Mouse (Mus musculus): ENCODE measurements around the gene Gata2.
A peak's percentile ranks its signal among the peaks of the same experiment; 100 is the strongest.
"Not testable (repeated sequence)": the region's sequence is repeated elsewhere in the genome, so short reads cannot be mapped to it uniquely, and the experiment has no call there.

Gata2 gene

GRCm38 (mm10) chr6:88193433-88194052 lies at the start of gene Gata2:
Gene Gata2, plus strand, starts transcription at chr6:88193891.
- no peak for DNase-seq (ENCODE audit: low spot score)

- DNase-seq (ENCODE audit: low spot score), result no peak
Measured at GRCm38 (mm10) chr6:88145793-88146192, 47.9 kb upstream of the Gata2 start.

- no peak for DNase-seq (ENCODE audit: low spot score)
Measured at GRCm38 (mm10) chr6:88146576-88146975, 47.1 kb upstream of the Gata2 start.

- peak; percentile 58 for DNase-seq (ENCODE audit: low spot score)
Measured at GRCm38 (mm10) chr6:88147411-88148003, 46.2 kb upstream of the Gata2 start.

- DNase-seq (ENCODE audit: low spot score), result no peak
Measured at GRCm38 (mm10) chr6:88151335-88151734, 42.4 kb upstream of the Gata2 start.

- DNase-seq (ENCODE audit: low spot score), result no peak
Measured at GRCm38 (mm10) chr6:88152127-88152705, 41.5 kb upstream of the Gata2 start.

GRCm38 (mm10) chr6:88152979-88153378 lies 40.7 kb upstream of the Gata2 start:
- no peak for DNase-seq (ENCODE audit: low spot score)

GRCm38 (mm10) chr6:88155614-88156013 lies 38.1 kb upstream of the Gata2 start:
- DNase-seq (ENCODE audit: low spot score), result not testable (repeated sequence)

- no peak for DNase-seq (ENCODE audit: low spot score)
Measured at GRCm38 (mm10) chr6:88158790-88159189, 34.9 kb upstream of the Gata2 start.

- no peak for DNase-seq (ENCODE audit: low spot score)
Measured at GRCm38 (mm10) chr6:88166054-88166453, 27.6 kb upstream of the Gata2 start.

- no peak for DNase-seq (ENCODE audit: low spot score)
Measured at GRCm38 (mm10) chr6:88174191-88174590, 19.5 kb upstream of the Gata2 start.

GRCm38 (mm10) chr6:88174676-88175075 lies 19.0 kb upstream of the Gata2 start:
- DNase-seq (ENCODE audit: low spot score), result no peak

- no peak for DNase-seq (ENCODE audit: low spot score)
Measured at GRCm38 (mm10) chr6:88184671-88185070, 9.0 kb upstream of the Gata2 start.

GRCm38 (mm10) chr6:88188148-88188547 lies 5.5 kb upstream of the Gata2 start:
- DNase-seq (ENCODE audit: low spot score), result no peak

GRCm38 (mm10) chr6:88189312-88190042 lies 4.2 kb upstream of the Gata2 start:
- peak; percentile 66 for DNase-seq (ENCODE audit: low spot score)

GRCm38 (mm10) chr6:88190043-88190309 lies 3.7 kb upstream of the Gata2 start:
- no peak for DNase-seq (ENCODE audit: low spot score)

- no peak for DNase-seq (ENCODE audit: low spot score)
Measured at GRCm38 (mm10) chr6:88190310-88191023, 3.2 kb upstream of the Gata2 start.

GRCm38 (mm10) chr6:88191024-88191365 lies 2.7 kb upstream of the Gata2 start:
- DNase-seq (ENCODE audit: low spot score), result no peak

GRCm38 (mm10) chr6:88191411-88192070 lies 2.1 kb upstream of the Gata2 start:
- no peak for DNase-seq (ENCODE audit: low spot score)

GRCm38 (mm10) chr6:88192756-88193155 lies 935 bp upstream of the Gata2 start:
- DNase-seq (ENCODE audit: low spot score), result no peak

GRCm38 (mm10) chr6:88194053-88194977 lies 624 bp downstream of the Gata2 start:
- DNase-seq (ENCODE audit: low spot score), result no peak

Measured in ovary, adult 18-20 months (tissue).